Mouse (Mus musculus) megakaryocyte, embryonic 14.5 days (primary cell): ENCODE measurements around the gene Gripap1. TPM values are rescaled to one million over a fixed set of nuclear protein-coding genes. Genes with fewer than 3 reads are reported as not detected.

Experiments used
- H3K27me3 ChIP-seq: replicated peaks from 2 replicates; pipeline ENCODE3; 2012; ENCODE audit warnings: inconsistent platforms
- H3K36me3 ChIP-seq: replicated peaks from 2 replicates; pipeline ENCODE3; 2012; ENCODE audit warnings: low read length, inconsistent platforms, mixed read lengths
- H3K4me1 ChIP-seq: 2 replicates; pipeline ENCODE4 v1.6.1; 2012; ENCODE audit warnings: inconsistent platforms
- H3K4me3 ChIP-seq: replicated peaks from 2 replicates; pipeline ENCODE3; 2012; ENCODE audit warnings: moderate library complexity, mild to moderate bottlenecking, inconsistent platforms
- H3K9me3 ChIP-seq: 2 replicates; pipeline ENCODE4 v1.6.1; 2012; ENCODE audit warnings: inconsistent platforms
- FLI1 ChIP-seq: IDR thresholded peaks from 2 replicates; pipeline ENCODE4 v1.6.1; 2012; ENCODE audit warnings: low read length, inconsistent platforms, mixed read lengths
- GATA1 ChIP-seq: IDR thresholded peaks from 3 replicates; pipeline ENCODE4 v1.6.1; 2012; ENCODE audit warnings: mixed read lengths, low read length, inconsistent platforms, borderline replicate concordance
- polyA plus RNA-seq: library from polyadenylated mRNA; stranded (reverse); fragments of >175 nt; gene quantifications from 2 replicates; pipeline ENCODE4 v1.2.3, GENCODE M21; 2012; ENCODE audit warnings: low replicate concordance; ENCODE audit not compliant: insufficient read depth

Gripap1 gene
- polyA plus RNA-seq, 1 experiment = 16.3 TPM

DNA sequence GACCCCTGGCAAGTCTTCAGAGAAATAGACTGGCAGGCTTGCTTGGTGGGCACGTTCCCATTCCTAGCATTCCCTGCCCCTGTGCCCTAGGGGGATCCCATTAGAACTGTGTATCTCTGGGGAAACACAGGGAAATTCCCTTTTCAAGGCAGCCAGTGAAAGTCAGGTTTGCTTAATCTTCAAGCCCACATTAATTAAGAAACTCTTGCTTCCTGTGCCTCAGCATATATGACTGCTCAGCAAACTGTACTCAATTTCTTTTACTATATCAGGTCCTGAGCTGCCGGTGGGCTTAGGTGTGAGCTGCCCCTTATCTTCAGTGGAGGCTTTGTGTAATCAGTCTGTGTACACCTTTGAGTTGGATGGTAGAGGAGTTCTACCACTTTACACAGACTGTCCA, 76.2 kb downstream of the Gripap1 start:
- Histone ChIP-seq H3K27me3 (no peaks in the 10 kb centered on the region), H3K4me1 (peaks cover 74% of the 10 kb centered on the region), H3K36me3 (peaks cover 47% of the 10 kb centered on the region), H3K4me3 (peak overlapping the region; percentile 4), H3K9me3 (no peaks in the 10 kb centered on the region)
- TF ChIP-seq GATA1 (no peak), FLI1 (no peak)

DNA sequence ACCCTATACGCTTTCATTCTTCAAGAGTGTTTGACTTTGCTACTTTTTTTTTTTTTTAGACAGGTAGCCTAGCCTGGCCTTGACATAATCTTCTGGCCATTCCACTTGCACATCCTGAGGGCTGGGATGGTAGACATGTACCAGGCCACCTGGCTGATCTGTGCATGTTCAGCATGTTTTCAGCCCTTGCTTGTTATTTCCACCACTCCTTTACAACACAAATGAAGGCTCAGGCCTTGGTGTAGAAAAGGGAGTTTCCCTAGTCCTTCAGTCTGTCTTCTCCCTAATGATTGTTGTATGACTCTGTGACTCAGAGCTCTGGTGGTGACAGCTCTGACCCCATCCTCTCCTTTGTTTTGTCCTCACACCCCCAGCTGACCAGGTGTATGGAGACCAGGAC, 77.6 kb downstream of the Gripap1 start:
- peaks cover 60% of the 10 kb centered on the region for H3K4me1 ChIP-seq
- H3K27me3 ChIP-seq = no peaks in the 10 kb centered on the region
- H3K4me3 ChIP-seq = no peak overlapping the region
- H3K9me3 ChIP-seq = no peaks in the 10 kb centered on the region
- TF ChIP-seq FLI1 (no peak), GATA1 (no peak)
- H3K36me3 ChIP-seq = peaks cover 52% of the 10 kb centered on the region

DNA sequence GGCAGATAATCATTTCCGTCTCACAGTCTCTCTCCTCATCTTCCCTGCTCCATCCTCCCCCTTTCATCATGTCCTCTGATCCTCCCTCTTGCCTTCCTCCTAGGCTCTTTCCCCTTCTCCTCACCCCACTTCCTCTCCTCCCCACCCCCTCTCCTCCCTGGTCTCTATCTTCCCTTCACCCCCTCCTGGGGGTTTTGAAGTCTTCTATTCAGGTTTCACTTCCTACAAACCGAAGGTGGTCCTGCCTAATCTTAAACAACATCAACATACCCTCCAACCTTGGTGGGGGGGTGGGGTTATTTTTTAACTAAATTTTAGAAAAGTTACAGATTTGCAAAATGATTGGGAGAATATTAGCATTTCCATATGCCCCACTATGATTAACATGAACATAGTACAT, 78.9 kb downstream of the Gripap1 start:
- peaks cover 59% of the 10 kb centered on the region for H3K4me1 ChIP-seq
- H3K4me3 ChIP-seq = no peak overlapping the region
- TF ChIP-seq FLI1 (no peak), GATA1 (no peak)
- peaks cover 66% of the 10 kb centered on the region for H3K36me3 ChIP-seq
- no peaks in the 10 kb centered on the region for H3K9me3 ChIP-seq
- no peaks in the 10 kb centered on the region for H3K27me3 ChIP-seq

GRCm38 (mm10) chrX:7869826-7870225, 80.3 kb downstream of the Gripap1 start:
- Histone ChIP-seq H3K27me3 (no peaks in the 10 kb centered on the region), H3K4me3 (no peak overlapping the region), H3K36me3 (peaks cover 79% of the 10 kb centered on the region), H3K9me3 (no peaks in the 10 kb centered on the region), H3K4me1 (peaks cover 52% of the 10 kb centered on the region)
- TF ChIP-seq FLI1 = no peak
- TF ChIP-seq GATA1 = no peak

Other genes starting within 250 kb of the Gripap1 start
- gene Foxp3, start 216.1 kb upstream of the Gripap1 start, polyA plus RNA-seq = 3.1 TPM in 1 of 2 replicates, not detected in the other
- gene Ppp1r3f, start 215.5 kb upstream of the Gripap1 start, polyA plus RNA-seq = 0.54 and 1.3 TPM in 2 replicates
- 19.9 and 25.1 TPM in 2 replicates for gene Ccdc22, start 184.2 kb upstream of the Gripap1 start, polyA plus RNA-seq
- gene Cacna1f, start 182.7 kb upstream of the Gripap1 start, polyA plus RNA-seq = 0.03 TPM in 1 of 2 replicates, not detected in the other
- gene Syp, start 151.3 kb upstream of the Gripap1 start, polyA plus RNA-seq = 1.4 TPM in 1 of 2 replicates, not detected in the other
- 3.0 and 5.9 TPM in 2 replicates for gene Prickle3, start 132.5 kb upstream of the Gripap1 start, polyA plus RNA-seq
- gene Plp2, start 118.4 kb upstream of the Gripap1 start, polyA plus RNA-seq = 18.5 and 29.3 TPM in 2 replicates
- not detected in 2 replicates for gene Magix, start 108.5 kb upstream of the Gripap1 start, polyA plus RNA-seq
- gene Gpkow, start 92.6 kb upstream of the Gripap1 start, polyA plus RNA-seq = 2.4 TPM in 1 of 2 replicates, not detected in the other
- 8.7 and 24.6 TPM in 2 replicates for gene Wdr45, start 75.4 kb upstream of the Gripap1 start, polyA plus RNA-seq
- gene Gm45208, start 67.5 kb upstream of the Gripap1 start, polyA plus RNA-seq = 12.9 TPM in 1 of 2 replicates, not detected in the other
- gene Praf2, start 61.3 kb upstream of the Gripap1 start, polyA plus RNA-seq = 28.2 and 91.3 TPM in 2 replicates
- 8.5 and 31.6 TPM in 2 replicates for gene Ccdc120, start 38.9 kb upstream of the Gripap1 start, polyA plus RNA-seq
- gene Tfe3, start 27.2 kb upstream of the Gripap1 start, polyA plus RNA-seq = 17.5 and 17.8 TPM in 2 replicates
- gene Kcnd1, start 32.5 kb downstream of the Gripap1 start, polyA plus RNA-seq = 0.15 TPM in 1 of 2 replicates, not detected in the other
- gene Otud5, start 51.6 kb downstream of the Gripap1 start, polyA plus RNA-seq = 89.2 and 180 TPM in 2 replicates
- gene Pim2, start 88.5 kb downstream of the Gripap1 start, polyA plus RNA-seq = 177 and 348 TPM in 2 replicates
- 99.5 and 147 TPM in 2 replicates for gene Slc35a2, start 94.3 kb downstream of the Gripap1 start, polyA plus RNA-seq
- gene Pqbp1, start 109.5 kb downstream of the Gripap1 start, polyA plus RNA-seq = 135 and 223 TPM in 2 replicates
- gene Timm17b, start 109.6 kb downstream of the Gripap1 start, polyA plus RNA-seq = 139 and 161 TPM in 2 replicates
- gene Gm10491, start 118.1 kb downstream of the Gripap1 start, polyA plus RNA-seq = not detected in 2 replicates
- gene Gm10490, start 119.8 kb downstream of the Gripap1 start, polyA plus RNA-seq = not detected in 2 replicates
- gene Pcsk1n, start 130.1 kb downstream of the Gripap1 start, polyA plus RNA-seq = 1.4 and 3.8 TPM in 2 replicates
- gene Eras, start 138.8 kb downstream of the Gripap1 start, polyA plus RNA-seq = not detected in 2 replicates
- gene Hdac6, start 158.1 kb downstream of the Gripap1 start, polyA plus RNA-seq = 0.96 and 16.9 TPM in 2 replicates
- gene Gata1, start 188.3 kb downstream of the Gripap1 start, polyA plus RNA-seq = 227 and 1,046 TPM in 2 replicates
- 0.94 TPM in 1 of 2 replicates, not detected in the other for gene Glod5, start 228.7 kb downstream of the Gripap1 start, polyA plus RNA-seq